Mouse (Mus musculus): Measurements from ENCODE around the gene Fmod.

Fmod gene

DNA sequence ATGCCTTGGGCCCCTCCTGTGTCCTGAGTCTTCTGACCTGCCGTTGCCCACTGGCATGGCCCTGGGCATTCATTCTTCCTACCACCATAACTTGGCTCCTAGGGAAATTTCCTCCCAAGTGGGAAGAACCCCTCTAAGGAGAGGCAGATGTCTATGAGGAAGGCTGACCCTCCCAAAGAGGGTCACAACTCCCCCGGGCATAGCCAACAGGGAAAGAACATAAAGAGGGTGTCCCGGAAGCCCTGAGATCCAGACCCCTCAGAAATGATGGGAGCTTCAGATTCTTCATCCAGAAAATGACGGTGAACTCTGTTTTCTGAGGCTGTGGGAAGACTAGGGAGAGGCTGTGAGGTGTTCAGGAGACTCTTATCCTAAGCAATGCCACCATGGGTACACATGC, 58.7 kb downstream of the Fmod start:
- DNase-seq (ENCODE audit: low read depth, low spot score), result no peak

DNA sequence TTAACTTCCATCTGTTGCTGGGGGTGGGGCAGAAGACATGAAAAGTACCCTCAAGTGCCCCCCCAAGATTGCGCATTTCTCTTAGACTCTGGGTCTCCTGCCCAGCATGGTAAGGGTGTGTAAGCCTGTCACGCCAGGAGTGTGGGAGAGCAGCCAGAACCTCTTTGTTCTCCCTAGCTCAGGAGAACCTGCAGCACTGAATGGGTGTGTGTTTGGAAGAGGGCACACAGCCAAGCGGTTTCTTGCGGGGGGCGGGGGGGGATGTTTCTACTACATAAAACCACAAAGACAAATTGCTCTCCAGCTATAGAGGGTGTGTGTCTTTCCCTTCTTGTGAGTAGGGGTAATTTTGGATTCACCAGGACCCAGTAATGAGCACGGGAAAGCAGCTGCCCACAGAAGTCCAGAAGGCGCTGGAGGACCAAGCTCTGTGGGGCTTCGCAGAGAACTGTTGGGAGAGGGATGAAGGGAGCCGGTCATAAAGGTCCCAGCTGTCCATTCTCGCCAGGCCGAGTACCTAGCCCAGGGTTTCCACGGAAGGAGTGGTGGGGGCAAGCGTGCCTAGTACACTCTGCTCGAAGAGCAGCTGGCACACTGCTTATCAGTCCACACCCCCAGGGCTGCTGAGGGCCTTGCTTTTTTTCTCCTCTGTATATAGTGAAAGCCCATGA, 59.3 kb downstream of the Fmod start:
- no peak for DNase-seq (ENCODE audit: low read depth, low spot score)

GRCm38 (mm10) chr1:134097080-134097855, 60.2 kb downstream of the Fmod start:
- no peak for DNase-seq (ENCODE audit: low read depth, low spot score)

Measured in brain, embryonic 18.5 days (tissue).